In the genomic region with DNA sequence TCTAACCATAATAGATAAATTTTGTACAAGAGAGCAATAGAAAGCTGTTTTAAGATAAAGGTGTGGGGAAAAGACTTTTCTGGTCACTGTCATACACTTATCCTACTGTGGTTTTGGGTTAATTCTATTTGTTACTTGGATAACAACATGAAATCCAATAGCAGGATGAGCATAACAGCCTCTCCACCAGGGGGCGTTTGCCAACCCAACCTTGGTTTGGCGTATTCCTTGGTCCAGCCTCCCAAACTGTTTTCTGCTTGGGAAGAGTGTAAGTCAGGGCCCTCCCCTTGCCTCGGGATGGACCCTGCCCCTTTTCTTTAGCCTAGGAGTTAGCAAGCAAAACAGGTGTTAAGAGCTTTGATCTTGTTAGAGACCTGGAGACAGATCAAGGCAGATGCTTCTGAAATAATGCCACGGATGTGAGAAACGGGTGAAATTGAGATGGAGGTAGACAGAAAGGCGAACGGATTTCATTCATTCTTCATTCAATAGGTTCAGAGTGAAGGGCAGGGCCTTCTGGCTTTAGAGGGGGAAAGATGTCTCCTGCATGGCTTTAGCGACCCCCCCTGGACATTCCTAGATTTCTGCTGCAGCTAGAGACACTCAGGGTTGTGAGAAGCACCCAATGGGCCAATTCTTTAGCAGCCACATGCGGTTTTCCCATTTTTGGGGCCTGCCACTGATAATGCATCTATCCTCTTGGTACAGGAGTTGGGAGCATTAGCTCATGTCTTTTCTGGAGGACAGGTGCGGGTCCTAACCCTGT, we compare ENCODE assay signal across 8 mouse cellular contexts.
DNase-seq lines count a peak whose midpoint lies in the region; ATAC-seq lines count a peak whose summit lies in the region.

No protein-coding gene starts in this region.

- no peak overlapping the region for H3K27ac ChIP-seq in liver, embryonic 11.5 days (ENCODE audit: low read depth, low read length)
- H3K27ac ChIP-seq in limb, embryonic 11.5 days (replicated peaks; ENCODE audit: low read depth, low read length), result no peak overlapping the region

- DNase-seq in liver (peak; percentile 57), NIH3T3 (ENCODE audit: low read depth) (peak; percentile 88)
- no peak for DNase-seq in liver, embryonic 11.5 days (ENCODE audit: low spot score)
- peak; percentile 73 for DNase-seq in brain, adult 2 months (ENCODE audit: low read depth, low spot score)
- DNase-seq in limb, embryonic 11.5 days (ENCODE audit: low spot score), result peak; percentile 84
- DNase-seq in spleen, postnatal 10 days (ENCODE audit: low spot score in 2 of 2), result peak; percentile 15 to 63
- DNase-seq in layer of hippocampus, postnatal 14 days (ENCODE audit: low spot score in 2 of 2), result no peak

- no peak overlapping the region for H3K9ac ChIP-seq in liver, embryonic 11.5 days (ENCODE audit: low read depth, low read length)
- no peak overlapping the region for H3K9ac ChIP-seq in limb, embryonic 11.5 days (ENCODE audit: low read length)

- H3K36me3 ChIP-seq in liver, embryonic 11.5 days (ENCODE audit: control insufficient read depth, insufficient read depth, low read length), result no peaks in the 10 kb centered on the region
- no peaks in the 10 kb centered on the region for H3K36me3 ChIP-seq in limb, embryonic 11.5 days (ENCODE audit: control insufficient read depth, insufficient read depth, low read length)

- H3K9me3 ChIP-seq in liver, embryonic 11.5 days (ENCODE audit: control insufficient read depth, low read length), result no peaks in the 10 kb centered on the region
- no peaks in the 10 kb centered on the region for H3K9me3 ChIP-seq in limb, embryonic 11.5 days (ENCODE audit: control insufficient read depth, low read length)

- peaks cover 27% of the 10 kb centered on the region for H3K27me3 ChIP-seq in liver, embryonic 11.5 days (replicated peaks; ENCODE audit: control insufficient read depth, insufficient read depth, low read length)
- no peaks in the 10 kb centered on the region for H3K27me3 ChIP-seq in limb, embryonic 11.5 days (ENCODE audit: control insufficient read depth, insufficient read depth, low read length)

- H3K4me2 ChIP-seq in liver, embryonic 11.5 days, result no peak overlapping the region
- H3K4me2 ChIP-seq in limb, embryonic 11.5 days (ENCODE audit: low read depth, severe bottlenecking), result no peak overlapping the region

- WGBS in liver, embryonic 11.5 days, result 22% methylated on average over 10 of the region's 10 CpGs
- 27% methylated on average over 10 of the region's 10 CpGs for WGBS in limb, embryonic 11.5 days

- no peak for ATAC-seq in liver, embryonic 11.5 days (replicated peaks; ENCODE audit: low FRiP score)
- 0 out of 2 replicates have a peak, but pooled peaks have one; percentile 57 for ATAC-seq in erythroid progenitor cell, adult 5-6 weeks (replicated peaks; ENCODE audit: low FRiP score, poor library complexity, severe bottlenecking)
- no peak for ATAC-seq in limb, embryonic 11.5 days (ENCODE audit: insufficient number of reproducible peaks, low FRiP score, low TSS enrichment, low read depth)

- H3K4me1 ChIP-seq in liver, embryonic 11.5 days (replicated peaks; ENCODE audit: control insufficient read depth, insufficient read depth, low read length), result no peaks in the 10 kb centered on the region
- peaks cover 5% of the 10 kb centered on the region for H3K4me1 ChIP-seq in limb, embryonic 11.5 days (ENCODE audit: control insufficient read depth, insufficient read depth, low read length)

- no peak overlapping the region for H3K4me3 ChIP-seq in liver, embryonic 11.5 days (ENCODE audit: low read depth, low read length)
- no peak overlapping the region for H3K4me3 ChIP-seq in limb, embryonic 11.5 days (ENCODE audit: low read depth, low read length)

Comparison
In these comparisons a context has a peak if more than half of its experiments do, and no peak if none do; other contexts are left out.
1. DNase-seq: peak in liver (single experiment), NIH3T3 (single experiment), brain, adult 2 months (single experiment), limb, embryonic 11.5 days (single experiment) and spleen, postnatal 10 days (2 of 2); none in liver, embryonic 11.5 days (single experiment) and layer of hippocampus, postnatal 14 days (0 of 2).